Mouse (Mus musculus) CH12.LX (cell line): Measurements from ENCODE around the gene Synj2. TPM values are rescaled to one million over a fixed set of nuclear protein-coding genes. Genes with fewer than 3 reads are reported as not detected.
"Not testable (repeated sequence)": the region's sequence is repeated elsewhere in the genome, so short reads cannot be mapped to it uniquely, and the experiment has no call there.

Experiments used
- DNase-seq: peaks from one replicate; pipeline ENCODE4 v3.0.0-alpha.2; 2013; ENCODE audit errors: extremely low read depth
- H3K27ac ChIP-seq: 2 replicates; pipeline ENCODE4 v1.5.1; 2012; ENCODE audit warnings: low read depth, mild to moderate bottlenecking, control low read depth, moderate library complexity; ENCODE audit not compliant: insufficient read depth
- H3K27me3 ChIP-seq: replicated peaks from 2 replicates; pipeline ENCODE3; 2012; ENCODE audit warnings: inconsistent platforms
- H3K36me3 ChIP-seq, 2 experiments: replicated peaks in 1 of 2; 2 replicates each; pipeline versions ENCODE3 to v1.6.1; 2012; ENCODE audit warnings: inconsistent platforms in 1 of 2, low read length in 1 of 2, mild to moderate bottlenecking in 1 of 2, mixed read lengths in 1 of 2, moderate library complexity in 1 of 2; ENCODE audit not compliant: control insufficient read depth in 1 of 2, insufficient read depth in 1 of 2
- H3K4me1 ChIP-seq, 2 experiments: 2 replicates each; pipeline ENCODE4 v1.6.1; 2012; ENCODE audit warnings: inconsistent platforms in 1 of 2, moderate library complexity in 1 of 2; ENCODE audit not compliant: insufficient read depth in 2 of 2, control insufficient read depth in 1 of 2
- H3K4me2 ChIP-seq: 2 replicates; pipeline ENCODE4 v1.6.1; 2012; ENCODE audit warnings: low read depth, mild to moderate bottlenecking, control low read depth; ENCODE audit not compliant: poor library complexity, insufficient read depth, severe bottlenecking
- H3K4me3 ChIP-seq, 3 experiments: fragments of 150-350 bp in 1 of 3; sonication (generic) in 1 of 3; replicated peaks in 1 of 3; 2 replicates each; pipeline versions ENCODE3 to v1.5.1; 2011 to 2012; ENCODE audit warnings: low read depth in 2 of 3, low read length in 2 of 3, mild to moderate bottlenecking in 2 of 3, moderate library complexity in 2 of 3, control low read depth in 1 of 3, improper control_type of control experiment in 1 of 3, inconsistent platforms in 1 of 3, mixed read lengths in 1 of 3; ENCODE audit not compliant: poor library complexity in 1 of 3
- H3K79me2 ChIP-seq: replicated peaks from 2 replicates; pipeline ENCODE4 v1.6.1; 2012; ENCODE audit warnings: mild to moderate bottlenecking, moderate library complexity; ENCODE audit not compliant: control insufficient read depth, poor library complexity, insufficient read depth, severe bottlenecking; ENCODE audit errors: extremely low read depth
- H3K9ac ChIP-seq: 2 replicates; pipeline ENCODE4 v1.6.1; 2012; ENCODE audit warnings: low read depth, mild to moderate bottlenecking, control low read depth, moderate library complexity; ENCODE audit not compliant: insufficient read depth
- H3K9me3 ChIP-seq: replicated peaks from 2 replicates; pipeline ENCODE3; 2012; ENCODE audit warnings: low read length, inconsistent platforms, mixed read lengths
- CTCF ChIP-seq, 2 experiments: IDR thresholded peaks in 1 of 2; conservative IDR thresholded peaks in 1 of 2; 2 replicates each; pipeline ENCODE4 v1.5.1; 2011 to 2012; ENCODE audit warnings: low read depth in 2 of 2, low read length in 2 of 2, improper control_type of control experiment in 1 of 2, inconsistent platforms in 1 of 2, mild to moderate bottlenecking in 1 of 2, moderate library complexity in 1 of 2
- E2F4 ChIP-seq: IDR thresholded peaks from 2 replicates; pipeline ENCODE4 v1.6.1; 2011; ENCODE audit warnings: low read depth, low read length, improper control_type of control experiment; ENCODE audit not compliant: insufficient replicate concordance
- EP300 ChIP-seq: IDR thresholded peaks from 2 replicates; pipeline ENCODE4 v1.6.1; 2011; ENCODE audit warnings: low read length, improper control_type of control experiment
- ETS1 ChIP-seq: conservative IDR thresholded peaks from 2 replicates; pipeline ENCODE4 v1.6.1; 2012; ENCODE audit warnings: low read depth, mild to moderate bottlenecking, inconsistent platforms, low read length, improper control_type of control experiment, moderate library complexity
- HCFC1 ChIP-seq: IDR thresholded peaks from 2 replicates; pipeline ENCODE4 v1.6.1; 2012; ENCODE audit warnings: low read depth, mild to moderate bottlenecking, inconsistent platforms, low read length, improper control_type of control experiment
- MAX ChIP-seq: IDR thresholded peaks from 2 replicates; pipeline ENCODE4 v1.6.1; 2011; ENCODE audit warnings: low read length, improper control_type of control experiment
- MEF2A ChIP-seq: IDR thresholded peaks from 2 replicates; pipeline ENCODE4 v1.6.1; 2014; ENCODE audit warnings: low read depth, mild to moderate bottlenecking, inconsistent platforms, low read length, improper control_type of control experiment, borderline replicate concordance
- MYC ChIP-seq: IDR thresholded peaks from 2 replicates; pipeline ENCODE4 v1.6.1; 2011; ENCODE audit warnings: low read depth, mild to moderate bottlenecking, improper control_type of control experiment, low read length
- PAX5 ChIP-seq: IDR thresholded peaks from 2 replicates; pipeline ENCODE4 v1.6.1; 2012; ENCODE audit warnings: low read length, inconsistent platforms, mixed read lengths
- POLR2A ChIP-seq: IDR thresholded peaks from 2 replicates; pipeline ENCODE4 v1.6.1; 2011; ENCODE audit warnings: low read depth, mild to moderate bottlenecking, improper control_type of control experiment, low read length
- RCOR1 ChIP-seq: conservative IDR thresholded peaks from 2 replicates; pipeline ENCODE4 v1.6.1; 2012; ENCODE audit warnings: low read depth, mild to moderate bottlenecking, inconsistent platforms, low read length, improper control_type of control experiment
- SIN3A ChIP-seq: IDR thresholded peaks from 2 replicates; pipeline ENCODE4 v1.6.1; 2012; ENCODE audit warnings: low read length, improper control_type of control experiment, inconsistent platforms
- SMC3 ChIP-seq: IDR thresholded peaks from 2 replicates; pipeline ENCODE4 v1.6.1; 2011; ENCODE audit warnings: low read depth, low read length, improper control_type of control experiment
- TCF12 ChIP-seq: IDR thresholded peaks from 2 replicates; pipeline ENCODE4 v1.6.1; 2014; ENCODE audit warnings: low read depth, mild to moderate bottlenecking, inconsistent platforms, low read length, improper control_type of control experiment
- UBTF ChIP-seq: IDR thresholded peaks from 2 replicates; pipeline ENCODE4 v1.6.1; 2012; ENCODE audit warnings: low read depth, mild to moderate bottlenecking, inconsistent platforms, low read length, improper control_type of control experiment, moderate library complexity
- USF1 ChIP-seq: IDR thresholded peaks from 2 replicates; pipeline ENCODE4 v1.6.1; 2014; ENCODE audit warnings: low read depth, mild to moderate bottlenecking, inconsistent platforms, low read length, improper control_type of control experiment
- dilution Hi-C: fragments of 300-500 bp; cut with MboI; formaldehyde crosslinking; loops from 2 replicates; pipeline ENCODE4 v1.14.3; 2020; ENCODE audit warnings: low sequenced_read_pairs; ENCODE audit not compliant: extremely low pct_unique_long_range_greater_than_20kb, extremely low pct_ligation_motif_present
- in situ Hi-C: fragments of 300-500 bp; cut with MboI; formaldehyde crosslinking; loops from 3 replicates; pipeline ENCODE4 v1.14.3; 2019; ENCODE audit warnings: low sequenced_read_pairs, low pct_ligation_motif_present, low pct_unique_long_range_greater_than_20kb, mixed read lengths
- polyA plus RNA-seq: library from polyadenylated mRNA; unstranded; fragments of >175 nt; gene quantifications from 2 replicates; pipeline ENCODE4 v1.2.1, GENCODE M21; 2012; ENCODE audit warnings: low read depth; ENCODE audit not compliant: insufficient read length
- total RNA-seq, 2 experiments: library from RNA; depleted of rRNA; stranded (reverse); fragments of 300-350 nt in 1 of 2; fragments of >200 nt in 1 of 2; gene quantifications; 2 replicates each; pipeline ENCODE4 v1.2.3; 2012 to 2014

The Synj2 gene
- total and polyA plus RNA-seq, 3 experiments = 5.3 to 10.9 (median 6.8) TPM

GRCm38 (mm10) chr17:6021374-6021789, 80.3 kb downstream of the Synj2 start:
- TF ChIP-seq SIN3A (peak; percentile 84), HCFC1 (peak; percentile 82)
- in situ Hi-C loops = loop anchor here (25.0 kb wide), 1 partner anchor 584 kb away; the partner anchor contains the start of gene Tmem242
- H3K27me3 ChIP-seq, DNase-seq, H3K9ac ChIP-seq, dilution Hi-C loops, H3K79me2 ChIP-seq, H3K9me3 ChIP-seq, H3K27ac ChIP-seq: not testable (repeated sequence)
- Histone ChIP-seq H3K4me1 (peaks cover 5 to 36% of the 10 kb centered on the region in 2 experiments), H3K4me3 (peak overlapping the region in 1 of 3 experiments; percentile 20), H3K4me2 (0 out of 2 replicates have a peak overlapping the region, but pooled peaks have one; percentile 55), H3K36me3 (peaks cover 8 to 75% of the 10 kb centered on the region in 2 experiments)

GRCm38 (mm10) chr17:6025831-6026230, 84.8 kb downstream of the Synj2 start:
- Histone ChIP-seq H3K4me2 (no peak overlapping the region), H3K27me3 (no peaks in the 10 kb centered on the region), H3K9ac (no peak overlapping the region), H3K79me2 (no peaks in the 10 kb centered on the region), H3K9me3 (no peaks in the 10 kb centered on the region), H3K4me1 (peaks cover 0 to 4% of the 10 kb centered on the region in 2 experiments; a peak in 1 of 4 replicates), H3K36me3 (peaks cover 17 to 85% of the 10 kb centered on the region in 2 experiments), H3K27ac (no peak overlapping the region), H3K4me3 (no peak overlapping the region)
- in situ Hi-C loops = no loop called here
- no peak for TF ChIP-seq POLR2A
- no peak for TF ChIP-seq USF1
- TF ChIP-seq RCOR1 = no peak
- dilution Hi-C loops = no loop called here
- no peak for DNase-seq

- no peaks in the 10 kb centered on the region for H3K9me3 ChIP-seq
- H3K4me2 ChIP-seq = no peak overlapping the region
- no peak for DNase-seq
- H3K9ac ChIP-seq = no peak overlapping the region
- H3K4me3 ChIP-seq = no peak overlapping the region
- no peaks in the 10 kb centered on the region for H3K79me2 ChIP-seq
- peaks cover 3 to 78% of the 10 kb centered on the region in 2 experiments for H3K36me3 ChIP-seq
- dilution Hi-C loops = no loop called here
- TF ChIP-seq SMC3 (no peak), UBTF (no peak), PAX5 (no peak), MYC (no peak), ETS1 (no peak), CTCF (conservative IDR thresholded peaks at IDR 0.05 in 1 of 2, IDR thresholded peaks at IDR 0.05 in 1 of 2; ENCODE audit: low read depth in 2 of 2, low read length in 2 of 2) (no peak), E2F4 (no peak), MEF2A (no peak), TCF12 (no peak), MAX (no peak), EP300 (no peak)
- H3K4me1 ChIP-seq = peaks cover 5 to 8% of the 10 kb centered on the region in 2 experiments; a peak in 3 of 4 replicates
- H3K27me3 ChIP-seq = no peaks in the 10 kb centered on the region
- no peak overlapping the region for H3K27ac ChIP-seq
- in situ Hi-C loops = no loop called here
These were observed 94.6 kb downstream of the Synj2 start for GRCm38 (mm10) chr17:6035661-6036060.
